ENCODE assay signal across 16 mouse cellular contexts in the genomic region with DNA sequence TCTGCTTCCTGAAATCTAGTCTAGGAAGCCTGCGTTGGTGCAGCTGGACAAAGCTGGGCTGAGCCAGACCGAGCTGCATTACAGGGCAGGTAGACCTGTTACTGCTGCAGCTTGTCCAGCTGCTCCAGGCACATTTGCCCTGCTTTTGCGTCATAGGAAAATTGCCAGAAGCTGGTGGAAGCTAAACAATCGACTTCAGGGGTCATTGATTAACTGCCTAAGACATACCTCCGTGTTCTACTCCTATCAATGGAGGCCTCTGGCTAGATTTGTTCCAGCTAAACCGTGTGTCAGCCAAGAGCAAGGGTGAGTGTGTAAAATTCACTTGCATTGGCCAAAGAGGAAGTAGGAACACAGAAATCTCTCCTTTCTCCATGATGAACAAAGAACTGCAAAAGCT. TPM values are rescaled to one million over a fixed set of nuclear protein-coding genes. Genes with fewer than 3 reads are reported as not detected.
DNase-seq lines count a peak whose midpoint lies in the region; ATAC-seq and TF ChIP-seq lines count a peak whose summit lies in the region.
"Had no signal": no experiment of that assay in that cellular context is flagged by ENCODE, and none has a peak within 500 bp of the region (broad histone marks: within the 10 kb centered on the region; RNA-seq: fewer than 3 reads in every experiment).

No protein-coding gene starts in this region.

- TF ChIP-seq CTCF in liver, adult 2 months (IDR thresholded peaks at IDR 0.05; ENCODE audit: low read depth, low read length), result no peak
- TF ChIP-seq CTCF in small intestine, adult 2 months (IDR thresholded peaks at IDR 0.05; ENCODE audit: extremely low read depth, insufficient read length, insufficient replicate concordance, low read depth, low read length), result no peak

- H3K9ac ChIP-seq in liver, adult 2 months (ENCODE audit: low read depth, low read length), result no peak overlapping the region
- H3K9ac ChIP-seq in liver, embryonic 12.5 days, result no peak overlapping the region
- H3K9ac ChIP-seq in embryonic facial prominence, embryonic 15.5 days, result no peak overlapping the region
- H3K9ac ChIP-seq: neural tube, embryonic 12.5 days had no signal

- peak; percentile 97 for DNase-seq in liver, adult 2 months (ENCODE audit: extremely low read depth, low read depth, low spot score)
- DNase-seq in kidney, adult 18-20 months, result peak; percentile 76
- no peak for DNase-seq in layer of hippocampus, adult 9-10 months (ENCODE audit: low spot score)
- DNase-seq: adrenal gland, adult 8-10 months; cerebellum, postnatal 10 days; right cerebral cortex, postnatal 25 days; thymus, postnatal 14 days had no signal

- H3K27me3 ChIP-seq in liver, adult 2 months (ENCODE audit: control insufficient read depth, insufficient read depth, low read length), result no peaks in the 10 kb centered on the region
- no peaks in the 10 kb centered on the region for H3K27me3 ChIP-seq in liver, embryonic 12.5 days (replicated peaks)
- no peaks in the 10 kb centered on the region for H3K27me3 ChIP-seq in embryonic facial prominence, embryonic 15.5 days
- H3K27me3 ChIP-seq in small intestine, adult 2 months (ENCODE audit: control insufficient read depth, insufficient read depth, low read length), result no peaks in the 10 kb centered on the region

- H3K79me2 ChIP-seq in liver, adult 2 months (ENCODE audit: control insufficient read depth, insufficient read depth, low read length), result no peaks in the 10 kb centered on the region

- 10% methylated on average over 6 of the region's 6 CpGs for WGBS in liver, adult 2 months
- WGBS in liver, embryonic 12.5 days (ENCODE audit: insufficient replicate concordance), result 58% methylated on average over 6 of the region's 6 CpGs
- 43% methylated on average over 6 of the region's 6 CpGs for WGBS in embryonic facial prominence, embryonic 15.5 days
- 9% methylated on average over 6 of the region's 6 CpGs for WGBS in small intestine, adult 2 months

- 0 out of 2 replicates have a peak overlapping the region, but pooled peaks have one; percentile 24 for H3K27ac ChIP-seq in liver, adult 2 months (replicated peaks; ENCODE audit: insufficient read depth, low read depth, low read length)
- H3K27ac ChIP-seq in liver, embryonic 12.5 days, result no peak overlapping the region
- H3K27ac ChIP-seq in embryonic facial prominence, embryonic 15.5 days (replicated peaks), result peak overlapping the region; percentile 75
- H3K27ac ChIP-seq in small intestine, adult 2 months (ENCODE audit: insufficient read depth, low read depth, low read length), result peak overlapping the region; percentile 19; the same call in 1 of the 2 replicates
- H3K27ac ChIP-seq: forebrain, embryonic 10.5 days; hindbrain, embryonic 10.5 days; left cerebral cortex, adult 2 months; neural tube, embryonic 12.5 days had no signal

- ATAC-seq in liver, embryonic 12.5 days, result no peak
- no peak for ATAC-seq in embryonic facial prominence, embryonic 15.5 days (ENCODE audit: insufficient number of reproducible peaks, low FRiP score, low TSS enrichment, low read depth)
- no peak for ATAC-seq in erythroblast, adult 5-6 weeks (replicated peaks; ENCODE audit: low FRiP score, poor library complexity, severe bottlenecking)

- peaks cover 27% of the 10 kb centered on the region for H3K4me1 ChIP-seq in liver, adult 2 months (ENCODE audit: control insufficient read depth, insufficient read depth, low read length)
- peaks cover 44% of the 10 kb centered on the region for H3K4me1 ChIP-seq in liver, embryonic 12.5 days
- peaks cover 65% of the 10 kb centered on the region for H3K4me1 ChIP-seq in embryonic facial prominence, embryonic 15.5 days
- H3K4me1 ChIP-seq in small intestine, adult 2 months (ENCODE audit: control insufficient read depth, insufficient read depth, insufficient read length, low read length), result peaks cover 27% of the 10 kb centered on the region; the same call in 1 of the 2 replicates

- no peak overlapping the region for H3K4me2 ChIP-seq in liver, embryonic 12.5 days
- no peak overlapping the region for H3K4me2 ChIP-seq in embryonic facial prominence, embryonic 15.5 days (replicated peaks)
- H3K4me2 ChIP-seq: neural tube, embryonic 12.5 days had no signal

- no peaks in the 10 kb centered on the region for H3K9me3 ChIP-seq in liver, embryonic 12.5 days (replicated peaks)
- H3K9me3 ChIP-seq in embryonic facial prominence, embryonic 15.5 days (replicated peaks), result no peaks in the 10 kb centered on the region
- H3K9me3 ChIP-seq: forebrain, embryonic 10.5 days; hindbrain, embryonic 10.5 days; megakaryocyte, embryonic 14.5 days; neural tube, embryonic 12.5 days had no signal

- no peaks in the 10 kb centered on the region for H3K36me3 ChIP-seq in liver, adult 2 months (ENCODE audit: control insufficient read depth, insufficient read depth, low read length)
- H3K36me3 ChIP-seq in liver, embryonic 12.5 days, result no peaks in the 10 kb centered on the region
- H3K36me3 ChIP-seq in embryonic facial prominence, embryonic 15.5 days, result no peaks in the 10 kb centered on the region
- no peaks in the 10 kb centered on the region for H3K36me3 ChIP-seq in small intestine, adult 2 months (ENCODE audit: control insufficient read depth, insufficient read depth, low read length)
- H3K36me3 ChIP-seq: forebrain, embryonic 10.5 days; hindbrain, embryonic 10.5 days; neural tube, embryonic 12.5 days had no signal

- no peak for TF ChIP-seq POLR2A in liver, adult 2 months (IDR thresholded peaks at IDR 0.05; ENCODE audit: extremely low read depth, insufficient read depth, low read length)
- no peak for TF ChIP-seq POLR2A in small intestine, adult 2 months (IDR thresholded peaks at IDR 0.05; ENCODE audit: low read depth, low read length)

- no peak overlapping the region for H3K4me3 ChIP-seq in liver, adult 2 months (ENCODE audit: insufficient read depth, low read depth, low read length)
- H3K4me3 ChIP-seq in liver, embryonic 12.5 days, result no peak overlapping the region
- H3K4me3 ChIP-seq in embryonic facial prominence, embryonic 15.5 days (replicated peaks), result no peak overlapping the region
- no peak overlapping the region for H3K4me3 ChIP-seq in small intestine, adult 2 months (ENCODE audit: low read depth, low read length)
- H3K4me3 ChIP-seq: forebrain, embryonic 10.5 days; hindbrain, embryonic 10.5 days; left cerebral cortex, adult 2 months; megakaryocyte, embryonic 14.5 days; neural tube, embryonic 12.5 days had no signal

RNA-seq across cellular contexts. Expression of gene Ier3, which starts 6.8 kb away (rescaled TPM):
- total RNA-seq in liver, adult 2 months (2014; rRNA removed), result 0.92 and 0.94 TPM in 2 replicates
- polyA plus RNA-seq in liver, adult 2 months (2012; rRNA removed), result 0.91 and 1.6 TPM in 2 replicates
- 16.8 and 19.9 TPM in 2 replicates for polyA plus RNA-seq in liver, embryonic 12.5 days (2016; fragmentation: Nextera tagmentation; extraction: Ambion mirVana)
- polyA plus RNA-seq in embryonic facial prominence, embryonic 15.5 days (2015; fragmentation: Nextera tagmentation; extraction: Ambion mirVana), result 28.7 and 30.2 TPM in 2 replicates
- 6.1 and 8.6 TPM in 2 replicates for polyA plus RNA-seq in small intestine, adult 2 months (2012; rRNA removed)
- 7.5 and 11.9 TPM in 2 replicates for total RNA-seq in erythroblast, adult 5-6 weeks (2015; ENCODE audit: low replicate concordance)
- 2.1 and 8.0 TPM in 2 replicates for total RNA-seq in erythroblast, adult 5-6 weeks (2017; ENCODE audit: low replicate concordance)

RNA-seq across cellular contexts. Expression of gene Flot1, which starts 8.4 kb away (rescaled TPM):
- 18.0 and 19.5 TPM in 2 replicates for total RNA-seq in liver, adult 2 months (2014; rRNA removed)
- polyA plus RNA-seq in liver, adult 2 months (2012; rRNA removed), result 19.6 and 26.7 TPM in 2 replicates
- 38.0 and 43.1 TPM in 2 replicates for polyA plus RNA-seq in liver, embryonic 12.5 days (2016; fragmentation: Nextera tagmentation; extraction: Ambion mirVana)
- polyA plus RNA-seq in embryonic facial prominence, embryonic 15.5 days (2015; fragmentation: Nextera tagmentation; extraction: Ambion mirVana), result 64.4 and 72.6 TPM in 2 replicates
- 33.4 and 53.2 TPM in 2 replicates for polyA plus RNA-seq in small intestine, adult 2 months (2012; rRNA removed)
- total RNA-seq in erythroblast, adult 5-6 weeks (2015; ENCODE audit: low replicate concordance), result 20.9 and 37.8 TPM in 2 replicates
- 26.1 and 57.7 TPM in 2 replicates for total RNA-seq in erythroblast, adult 5-6 weeks (2017; ENCODE audit: low replicate concordance)

RNA-seq across cellular contexts. Expression of gene Tubb5, which starts 23.4 kb away (rescaled TPM):
- 37.5 and 67.3 TPM in 2 replicates for total RNA-seq in liver, adult 2 months (2014; rRNA removed)
- polyA plus RNA-seq in liver, adult 2 months (2012; rRNA removed), result 56.4 and 62.2 TPM in 2 replicates
- 577 and 600 TPM in 2 replicates for polyA plus RNA-seq in liver, embryonic 12.5 days (2016; fragmentation: Nextera tagmentation; extraction: Ambion mirVana)
- 823 TPM in 2 replicates for polyA plus RNA-seq in embryonic facial prominence, embryonic 15.5 days (2015; fragmentation: Nextera tagmentation; extraction: Ambion mirVana)
- 82.8 and 157 TPM in 2 replicates for polyA plus RNA-seq in small intestine, adult 2 months (2012; rRNA removed)
- 243 and 249 TPM in 2 replicates for total RNA-seq in erythroblast, adult 5-6 weeks (2015; ENCODE audit: low replicate concordance)
- 216 and 335 TPM in 2 replicates for total RNA-seq in erythroblast, adult 5-6 weeks (2017; ENCODE audit: low replicate concordance)

RNA-seq across cellular contexts. Expression of gene Mdc1, which starts 26.6 kb away (rescaled TPM):
- total RNA-seq in liver, adult 2 months (2014; rRNA removed), result 3.0 and 3.5 TPM in 2 replicates
- polyA plus RNA-seq in liver, adult 2 months (2012; rRNA removed), result 1.7 and 2.4 TPM in 2 replicates
- 14.2 and 15.0 TPM in 2 replicates for polyA plus RNA-seq in liver, embryonic 12.5 days (2016; fragmentation: Nextera tagmentation; extraction: Ambion mirVana)
- polyA plus RNA-seq in embryonic facial prominence, embryonic 15.5 days (2015; fragmentation: Nextera tagmentation; extraction: Ambion mirVana), result 12.0 and 16.1 TPM in 2 replicates
- 1.7 and 3.2 TPM in 2 replicates for polyA plus RNA-seq in small intestine, adult 2 months (2012; rRNA removed)
- 20.4 and 30.9 TPM in 2 replicates for total RNA-seq in erythroblast, adult 5-6 weeks (2015; ENCODE audit: low replicate concordance)
- 12.4 and 16.4 TPM in 2 replicates for total RNA-seq in erythroblast, adult 5-6 weeks (2017; ENCODE audit: low replicate concordance)

RNA-seq across cellular contexts. Expression of gene Nrm, which starts 46.4 kb away (rescaled TPM):
- total RNA-seq in liver, adult 2 months (2014; rRNA removed), result 0.18 and 2.4 TPM in 2 replicates
- polyA plus RNA-seq in liver, adult 2 months (2012; rRNA removed), result 1.4 and 2.4 TPM in 2 replicates
- polyA plus RNA-seq in liver, embryonic 12.5 days (2016; fragmentation: Nextera tagmentation; extraction: Ambion mirVana), result 29.5 and 29.8 TPM in 2 replicates
- polyA plus RNA-seq in embryonic facial prominence, embryonic 15.5 days (2015; fragmentation: Nextera tagmentation; extraction: Ambion mirVana), result 53.2 and 55.2 TPM in 2 replicates
- 9.3 and 15.9 TPM in 2 replicates for polyA plus RNA-seq in small intestine, adult 2 months (2012; rRNA removed)
- 12.9 and 15.0 TPM in 2 replicates for total RNA-seq in erythroblast, adult 5-6 weeks (2015; ENCODE audit: low replicate concordance)
- total RNA-seq in erythroblast, adult 5-6 weeks (2017; ENCODE audit: low replicate concordance), result 3.2 and 20.0 TPM in 2 replicates
